Mouse (Mus musculus) CH12.LX (cell line): ENCODE data around the gene Thtpa. TPM values are rescaled to one million over a fixed set of nuclear protein-coding genes. Genes with fewer than 3 reads are reported as not detected.

Source experiments
- DNase-seq: peaks from one replicate; pipeline ENCODE4 v3.0.0-alpha.2; 2013; ENCODE audit errors: extremely low read depth
- H3K27ac ChIP-seq: 2 replicates; pipeline ENCODE4 v1.5.1; 2012; ENCODE audit warnings: low read depth, mild to moderate bottlenecking, control low read depth, moderate library complexity; ENCODE audit not compliant: insufficient read depth
- H3K27me3 ChIP-seq: replicated peaks from 2 replicates; pipeline ENCODE3; 2012; ENCODE audit warnings: inconsistent platforms
- H3K36me3 ChIP-seq, 2 experiments: replicated peaks in 1 of 2; 2 replicates each; pipeline versions ENCODE3 to v1.6.1; 2012; ENCODE audit warnings: inconsistent platforms in 1 of 2, low read length in 1 of 2, mild to moderate bottlenecking in 1 of 2, mixed read lengths in 1 of 2, moderate library complexity in 1 of 2; ENCODE audit not compliant: control insufficient read depth in 1 of 2, insufficient read depth in 1 of 2
- H3K4me1 ChIP-seq, 2 experiments: 2 replicates each; pipeline ENCODE4 v1.6.1; 2012; ENCODE audit warnings: inconsistent platforms in 1 of 2, moderate library complexity in 1 of 2; ENCODE audit not compliant: insufficient read depth in 2 of 2, control insufficient read depth in 1 of 2
- H3K4me2 ChIP-seq: 2 replicates; pipeline ENCODE4 v1.6.1; 2012; ENCODE audit warnings: low read depth, mild to moderate bottlenecking, control low read depth; ENCODE audit not compliant: poor library complexity, insufficient read depth, severe bottlenecking
- H3K4me3 ChIP-seq, 3 experiments: fragments of 150-350 bp in 1 of 3; sonication (generic) in 1 of 3; replicated peaks in 1 of 3; 2 replicates each; pipeline versions ENCODE3 to v1.5.1; 2011 to 2012; ENCODE audit warnings: low read depth in 2 of 3, low read length in 2 of 3, mild to moderate bottlenecking in 2 of 3, moderate library complexity in 2 of 3, control low read depth in 1 of 3, improper control_type of control experiment in 1 of 3, inconsistent platforms in 1 of 3, mixed read lengths in 1 of 3; ENCODE audit not compliant: poor library complexity in 1 of 3
- H3K79me2 ChIP-seq: replicated peaks from 2 replicates; pipeline ENCODE4 v1.6.1; 2012; ENCODE audit warnings: mild to moderate bottlenecking, moderate library complexity; ENCODE audit not compliant: control insufficient read depth, poor library complexity, insufficient read depth, severe bottlenecking; ENCODE audit errors: extremely low read depth
- H3K9ac ChIP-seq: 2 replicates; pipeline ENCODE4 v1.6.1; 2012; ENCODE audit warnings: low read depth, mild to moderate bottlenecking, control low read depth, moderate library complexity; ENCODE audit not compliant: insufficient read depth
- H3K9me3 ChIP-seq: replicated peaks from 2 replicates; pipeline ENCODE3; 2012; ENCODE audit warnings: low read length, inconsistent platforms, mixed read lengths
- BHLHE40 ChIP-seq: IDR thresholded peaks from 2 replicates; pipeline ENCODE4 v1.6.1; 2011; ENCODE audit warnings: mild to moderate bottlenecking, low read depth, low read length, improper control_type of control experiment
- CHD2 ChIP-seq: IDR thresholded peaks from 2 replicates; pipeline ENCODE4 v1.6.1; 2011; ENCODE audit warnings: low read length, improper control_type of control experiment
- E2F4 ChIP-seq: IDR thresholded peaks from 2 replicates; pipeline ENCODE4 v1.6.1; 2011; ENCODE audit warnings: low read depth, low read length, improper control_type of control experiment; ENCODE audit not compliant: insufficient replicate concordance
- EP300 ChIP-seq: IDR thresholded peaks from 2 replicates; pipeline ENCODE4 v1.6.1; 2011; ENCODE audit warnings: low read length, improper control_type of control experiment
- ETS1 ChIP-seq: conservative IDR thresholded peaks from 2 replicates; pipeline ENCODE4 v1.6.1; 2012; ENCODE audit warnings: low read depth, mild to moderate bottlenecking, inconsistent platforms, low read length, improper control_type of control experiment, moderate library complexity
- GABPA ChIP-seq: IDR thresholded peaks from 2 replicates; pipeline ENCODE4 v1.6.1; 2012; ENCODE audit warnings: low read depth, low read length, improper control_type of control experiment, inconsistent platforms; ENCODE audit not compliant: insufficient replicate concordance
- HCFC1 ChIP-seq: IDR thresholded peaks from 2 replicates; pipeline ENCODE4 v1.6.1; 2012; ENCODE audit warnings: low read depth, mild to moderate bottlenecking, inconsistent platforms, low read length, improper control_type of control experiment
- JUN ChIP-seq: IDR thresholded peaks from 2 replicates; pipeline ENCODE4 v1.6.1; 2011; ENCODE audit warnings: low read depth, mild to moderate bottlenecking, low read length, improper control_type of control experiment, moderate library complexity; ENCODE audit not compliant: insufficient read depth
- MXI1 ChIP-seq: IDR thresholded peaks from 2 replicates; pipeline ENCODE4 v1.6.1; 2011; ENCODE audit warnings: mild to moderate bottlenecking, low read depth, low read length, improper control_type of control experiment
- POLR2A ChIP-seq: IDR thresholded peaks from 2 replicates; pipeline ENCODE4 v1.6.1; 2011; ENCODE audit warnings: low read depth, mild to moderate bottlenecking, improper control_type of control experiment, low read length
- RAD21 ChIP-seq: IDR thresholded peaks from 2 replicates; pipeline ENCODE4 v1.6.1; 2011; ENCODE audit warnings: low read depth, mild to moderate bottlenecking, low read length, improper control_type of control experiment, moderate library complexity
- SMC3 ChIP-seq: IDR thresholded peaks from 2 replicates; pipeline ENCODE4 v1.6.1; 2011; ENCODE audit warnings: low read depth, low read length, improper control_type of control experiment
- ZC3H11A ChIP-seq: IDR thresholded peaks from 2 replicates; pipeline ENCODE4 v1.6.1; 2012; ENCODE audit warnings: low read depth, mild to moderate bottlenecking, inconsistent platforms, low read length, improper control_type of control experiment
- dilution Hi-C: fragments of 300-500 bp; cut with MboI; formaldehyde crosslinking; loops from 2 replicates; pipeline ENCODE4 v1.14.3; 2020; ENCODE audit warnings: low sequenced_read_pairs; ENCODE audit not compliant: extremely low pct_unique_long_range_greater_than_20kb, extremely low pct_ligation_motif_present
- in situ Hi-C: fragments of 300-500 bp; cut with MboI; formaldehyde crosslinking; loops from 3 replicates; pipeline ENCODE4 v1.14.3; 2019; ENCODE audit warnings: low sequenced_read_pairs, low pct_ligation_motif_present, low pct_unique_long_range_greater_than_20kb, mixed read lengths
- polyA plus RNA-seq: library from polyadenylated mRNA; unstranded; fragments of >175 nt; gene quantifications from 2 replicates; pipeline ENCODE4 v1.2.1, GENCODE M21; 2012; ENCODE audit warnings: low read depth; ENCODE audit not compliant: insufficient read length
- total RNA-seq, 2 experiments: library from RNA; depleted of rRNA; stranded (reverse); fragments of 300-350 nt in 1 of 2; fragments of >200 nt in 1 of 2; gene quantifications; 2 replicates each; pipeline ENCODE4 v1.2.3; 2012 to 2014

The Thtpa gene
- total and polyA plus RNA-seq, 3 experiments = 4.0 to 9.4 (median 6.7) TPM

GRCm38 (mm10) chr14:55077481-55078365 lies 16.9 kb upstream of the Thtpa start:
- H3K9ac ChIP-seq = no peak overlapping the region
- no peak for DNase-seq
- H3K4me2 ChIP-seq = no peak overlapping the region

GRCm38 (mm10) chr14:55078366-55078989 lies 16.1 kb upstream of the Thtpa start:
- Histone ChIP-seq H3K4me3 (no peak overlapping the region), H3K4me1 (peaks cover 0 to 31% of the 10 kb centered on the region in 2 experiments; a peak in 2 of 4 replicates), H3K4me2 (no peak overlapping the region), H3K9ac (no peak overlapping the region), H3K9me3 (no peaks in the 10 kb centered on the region), H3K79me2 (no peaks in the 10 kb centered on the region), H3K36me3 (no peaks in the 10 kb centered on the region), H3K27ac (no peak overlapping the region), H3K27me3 (peaks cover 5% of the 10 kb centered on the region)
- dilution Hi-C loops = no loop called here
- in situ Hi-C loops = loop anchor here (5.0 kb wide), 1 partner anchor 41 kb away; no protein-coding TSS in a partner anchor
- TF ChIP-seq MXI1 (no peak), SMC3 (no peak), BHLHE40 (no peak), CHD2 (no peak), ZC3H11A (no peak), ETS1 (no peak)
- DNase-seq = no peak

More at GRCm38 (mm10) chr14:55077481-55078365, 16.9 kb upstream of the Thtpa start:
- dilution Hi-C loops (no loop called here), in situ Hi-C loops (loop anchor here (5.0 kb wide), 1 partner anchor 40 kb away; no protein-coding TSS in a partner anchor)
- no peak overlapping the region for H3K27ac ChIP-seq
- H3K4me1 ChIP-seq = peaks cover 0 to 31% of the 10 kb centered on the region in 2 experiments; a peak in 2 of 4 replicates
- no peaks in the 10 kb centered on the region for H3K9me3 ChIP-seq
- H3K36me3 ChIP-seq = no peaks in the 10 kb centered on the region
- TF ChIP-seq ETS1 (no peak), HCFC1 (no peak), RAD21 (no peak), BHLHE40 (no peak), E2F4 (no peak), POLR2A (no peak), GABPA (no peak), EP300 (no peak), JUN (no peak)
- peaks cover 5% of the 10 kb centered on the region for H3K27me3 ChIP-seq
- H3K4me3 ChIP-seq = no peak overlapping the region
- no peaks in the 10 kb centered on the region for H3K79me2 ChIP-seq
